Mouse (Mus musculus) embryo, embryonic 10.5 days (tissue): ENCODE measurements at regions not wholly inside any gene's neighbourhood (a gene's known extent, or its start where the extent isn't known, plus 50 kb on each side); places are given as distances from the start of the nearest gene placed in this dataset.
"Not testable (repeated sequence)": the region's sequence is repeated elsewhere in the genome, so short reads cannot be mapped to it uniquely, and the experiment has no call there.

Source experiments
- DNase-seq: peaks from one replicate; pipeline ENCODE4 v3.0.0-alpha.2; 2015; ENCODE audit warnings: low spot score

DNA sequence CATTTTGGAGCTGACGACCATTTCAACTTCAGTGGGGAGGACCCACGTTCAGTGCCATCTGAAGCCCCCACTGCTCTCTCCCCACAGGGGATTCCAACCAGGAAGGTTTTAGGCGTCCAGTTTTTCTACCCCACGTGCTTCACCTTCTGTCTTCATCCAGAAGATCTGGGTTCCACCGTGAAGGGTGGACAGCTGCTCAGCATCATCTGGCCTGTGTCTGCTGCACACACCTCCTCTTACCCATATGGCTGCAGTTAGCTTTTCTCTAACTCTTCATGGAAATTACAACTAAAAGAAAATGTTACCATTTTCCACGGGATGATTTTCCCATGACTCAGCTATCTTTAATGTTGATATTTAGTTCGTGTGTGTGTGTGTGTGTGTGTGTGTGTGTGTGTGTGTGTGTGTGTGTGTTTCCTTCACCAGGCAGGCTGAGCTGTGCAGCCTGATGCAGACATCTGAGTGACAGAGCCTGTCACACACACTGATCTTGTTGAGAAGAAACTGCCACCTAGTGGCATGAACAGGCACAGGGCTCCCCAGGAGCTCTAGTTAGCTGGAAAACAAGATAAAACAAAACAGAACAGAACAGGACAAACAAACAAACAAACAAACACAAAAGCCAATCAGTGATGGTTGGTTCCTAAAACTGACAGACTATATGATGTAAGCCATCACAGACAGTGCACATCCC is 107.5 kb upstream of the Rasgrp1 start:
- DNase-seq, result peak; percentile 52

DNA sequence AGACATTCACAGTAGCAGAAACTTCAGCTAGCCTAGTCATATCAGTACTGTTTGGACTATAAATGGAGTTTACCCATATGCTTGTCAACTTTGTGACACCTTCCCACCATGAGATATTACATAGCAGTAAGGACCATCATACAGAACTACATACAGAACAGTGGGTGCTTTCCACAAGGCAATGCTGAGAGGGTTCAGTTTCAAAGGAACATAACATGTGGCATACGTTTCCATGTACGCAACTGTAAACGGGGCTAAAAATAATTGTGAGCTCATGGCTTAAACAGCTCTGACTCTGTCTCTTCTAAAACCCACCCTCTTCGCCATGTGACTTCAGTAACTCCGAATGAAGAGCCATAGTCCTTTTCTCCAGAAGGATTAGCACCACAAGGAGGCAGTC is 109.0 kb upstream of the Rasgrp1 start:
- DNase-seq, result no peak

DNA sequence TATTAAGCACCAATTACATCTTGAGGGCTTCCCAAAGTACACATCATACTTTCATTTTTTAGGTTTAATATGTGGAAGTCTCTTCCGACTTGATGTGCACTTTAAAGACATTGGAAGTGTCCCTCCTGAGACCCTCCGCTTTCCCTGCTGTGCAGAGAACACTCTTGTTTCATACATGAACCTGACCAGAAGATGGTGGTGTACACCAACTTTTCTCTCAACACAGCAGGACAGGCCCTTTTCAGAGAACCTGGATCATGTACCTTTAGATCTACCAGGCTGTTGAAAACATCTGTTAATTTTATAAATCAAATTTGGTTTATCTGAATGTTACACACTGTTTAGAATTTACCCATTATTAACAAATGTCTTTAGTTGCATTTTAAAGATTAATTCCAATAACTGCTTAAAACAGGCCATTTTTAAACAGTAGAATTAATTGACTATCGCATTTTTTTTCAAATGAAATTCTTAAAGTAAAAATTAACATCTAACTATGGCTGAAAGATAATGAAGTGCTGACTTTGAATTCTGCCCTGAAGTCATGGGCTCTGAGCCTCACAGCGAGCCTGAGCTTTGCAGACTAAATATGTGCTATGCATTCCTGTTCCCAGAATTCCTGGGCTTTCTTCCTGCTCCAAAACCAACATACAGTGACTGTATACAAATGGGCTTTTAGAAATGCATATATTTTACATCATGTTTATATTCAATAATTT is 112.4 kb upstream of the Rasgrp1 start:
- DNase-seq, result peak; percentile 37

DNA sequence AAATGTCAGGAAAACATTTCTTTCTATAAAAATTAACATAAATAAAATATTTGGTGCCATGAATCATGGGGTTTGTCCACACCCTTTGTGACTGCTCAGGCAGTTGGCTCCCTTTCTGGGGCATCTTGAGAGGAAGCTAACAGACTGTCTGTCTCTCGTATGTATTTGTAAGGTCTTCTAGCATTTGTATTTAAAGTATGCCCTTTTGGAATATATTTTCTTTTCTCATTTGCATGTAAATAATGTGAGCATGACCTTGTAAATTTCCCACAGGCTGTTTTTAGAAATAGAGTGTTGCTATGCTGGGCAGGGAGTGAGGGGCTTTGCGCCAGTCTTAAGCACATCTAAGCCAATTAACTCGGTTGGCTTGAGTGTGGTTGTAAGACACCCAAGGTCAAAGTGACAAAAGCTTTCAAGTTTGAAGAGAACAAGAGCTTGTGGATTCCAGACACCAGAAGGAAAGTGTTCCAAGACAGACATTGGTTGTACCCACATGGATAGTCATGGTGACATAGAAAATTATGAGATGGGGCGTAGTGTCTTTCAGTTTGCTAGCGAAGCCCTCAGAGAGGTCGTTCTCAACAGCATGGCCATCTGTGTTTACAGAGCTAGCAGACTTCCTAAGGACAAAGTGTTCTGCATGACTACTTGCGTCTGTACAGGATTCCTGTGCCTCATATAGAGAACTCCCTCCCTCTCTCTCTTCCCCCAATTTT is 113.1 kb upstream of the Rasgrp1 start:
- DNase-seq, result peak; percentile 31

DNA sequence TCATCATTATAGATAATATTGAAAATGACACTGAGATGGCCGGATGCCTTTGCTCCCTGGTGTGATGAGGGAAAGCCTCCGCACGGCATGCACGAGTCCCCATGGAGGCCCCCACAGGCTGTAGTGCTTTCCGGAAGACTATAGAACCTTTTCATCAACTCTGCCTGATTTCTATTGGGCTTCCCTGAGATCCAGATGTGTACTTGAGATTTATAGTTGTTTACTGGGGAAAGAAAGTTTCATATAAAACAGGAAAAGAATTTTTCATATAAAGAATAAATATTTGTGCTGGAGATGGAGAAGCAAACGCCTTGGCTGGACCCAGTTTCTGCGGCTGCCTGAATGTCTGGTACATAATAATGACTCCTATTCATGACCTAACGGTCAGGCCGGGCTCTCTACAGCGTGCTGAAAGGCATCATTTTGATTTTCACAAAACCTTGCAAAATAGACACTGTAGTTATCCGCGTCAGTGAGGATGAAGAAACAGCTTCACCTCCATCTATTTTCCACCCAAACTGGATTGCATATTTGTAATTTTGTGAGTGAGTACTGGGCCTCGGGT is 113.7 kb upstream of the Rasgrp1 start:
- no peak for DNase-seq

DNA sequence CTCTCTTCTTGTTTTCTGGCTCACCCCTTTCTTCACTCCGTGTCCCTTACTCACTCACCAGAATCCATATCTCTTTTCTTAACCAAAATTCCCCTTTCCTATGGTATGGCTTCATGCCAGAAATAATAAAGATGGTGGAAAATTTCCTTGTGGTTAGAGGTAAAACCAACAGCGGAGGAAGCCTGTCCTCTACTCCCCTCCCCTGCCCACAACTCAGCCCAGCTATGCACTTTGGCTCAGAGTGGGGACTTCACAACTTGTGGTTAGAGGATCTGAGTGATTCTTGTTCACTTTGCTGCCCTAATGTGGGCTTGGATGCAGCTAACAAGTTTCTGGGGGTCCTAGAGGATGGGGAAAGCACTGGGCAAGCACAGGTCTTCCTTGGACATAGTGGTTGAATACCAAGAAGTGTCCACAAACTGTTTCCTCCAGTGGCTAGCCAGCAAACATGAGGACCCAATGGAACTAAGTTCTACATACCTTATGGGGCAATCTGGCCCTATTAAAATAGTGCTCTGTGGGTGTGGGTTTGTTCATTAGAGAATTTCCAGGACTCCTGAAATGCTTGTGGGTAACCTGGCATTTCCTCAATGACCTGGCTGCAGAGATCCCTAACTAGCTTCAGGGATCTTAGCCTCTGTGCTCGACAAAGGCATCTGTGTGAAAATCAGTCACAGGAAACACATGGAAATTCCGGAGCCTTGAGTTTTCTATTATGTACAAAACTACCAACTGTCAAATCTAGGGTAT is 118.9 kb upstream of the Rasgrp1 start:
- no peak for DNase-seq

DNA sequence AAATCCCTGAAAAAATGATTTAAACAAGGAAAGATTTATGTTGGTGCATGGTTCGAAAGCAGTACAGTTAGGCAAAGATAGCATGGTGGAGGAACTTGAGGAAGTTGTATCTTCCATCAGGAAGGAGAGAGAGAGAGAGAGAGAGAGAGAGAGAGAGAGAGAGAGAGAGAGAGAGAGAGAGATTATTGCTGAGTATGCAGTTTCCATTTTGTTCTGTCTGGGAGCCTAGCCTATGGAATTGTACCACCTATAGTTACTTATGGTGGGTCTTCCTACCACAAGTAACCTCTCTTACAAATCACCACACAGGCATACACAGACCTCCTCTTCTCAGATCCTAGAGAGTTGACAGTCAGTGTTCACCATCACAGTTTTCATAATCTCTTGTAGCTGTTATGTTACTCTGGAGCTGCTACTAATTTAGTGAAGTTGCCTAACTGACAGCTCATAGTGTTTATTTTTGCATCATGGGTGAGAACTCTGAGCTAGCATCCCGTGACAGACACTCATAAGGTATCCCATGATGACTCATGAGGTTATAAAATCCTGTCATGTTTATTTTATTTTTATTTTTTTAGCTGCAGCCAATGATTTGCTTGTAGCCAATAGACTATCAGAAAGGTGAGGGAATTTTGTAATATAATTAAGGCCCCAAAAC is 132.2 kb upstream of the Rasgrp1 start:
- no peak for DNase-seq

DNA sequence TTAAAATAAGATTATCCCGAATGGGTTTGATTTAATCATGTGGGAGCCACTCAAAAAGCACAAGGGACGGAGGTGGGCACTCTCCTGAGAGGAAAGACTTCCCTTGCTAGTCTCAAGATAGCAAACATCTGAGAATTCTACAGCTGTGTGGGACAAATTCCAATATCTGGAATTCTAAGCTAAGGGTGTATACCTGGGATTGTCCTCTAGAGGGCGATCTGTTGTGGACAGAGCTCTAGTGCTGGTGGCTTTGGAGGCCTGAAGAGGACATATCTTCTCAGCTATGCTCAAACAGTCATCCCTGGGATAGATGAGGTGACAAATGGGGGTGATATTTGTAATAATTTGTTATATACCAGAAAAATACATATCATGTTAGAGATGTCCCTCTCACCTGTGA is 132.8 kb upstream of the Rasgrp1 start:
- peak; percentile 48 for DNase-seq

DNA sequence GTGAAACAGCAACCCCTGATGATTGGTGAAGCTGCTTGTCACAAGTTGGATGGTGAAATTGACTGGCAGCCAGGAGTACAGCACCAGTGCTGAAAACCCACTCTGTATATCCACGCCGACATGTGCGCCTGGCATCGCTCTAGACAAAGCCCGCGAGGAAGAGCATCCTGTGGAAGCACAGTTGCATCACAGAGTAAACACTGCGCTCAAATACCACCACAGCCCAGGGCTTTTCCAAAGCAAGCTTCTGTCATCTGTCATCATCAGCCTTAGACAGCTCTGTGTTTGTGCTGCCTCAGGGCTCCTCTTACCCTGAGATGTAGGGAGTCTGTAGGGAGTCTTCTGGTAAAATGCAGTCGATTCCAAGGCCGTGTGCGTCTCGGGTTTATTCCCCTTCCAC is 134.7 kb upstream of the Rasgrp1 start:
- DNase-seq, result not testable (repeated sequence)

DNA sequence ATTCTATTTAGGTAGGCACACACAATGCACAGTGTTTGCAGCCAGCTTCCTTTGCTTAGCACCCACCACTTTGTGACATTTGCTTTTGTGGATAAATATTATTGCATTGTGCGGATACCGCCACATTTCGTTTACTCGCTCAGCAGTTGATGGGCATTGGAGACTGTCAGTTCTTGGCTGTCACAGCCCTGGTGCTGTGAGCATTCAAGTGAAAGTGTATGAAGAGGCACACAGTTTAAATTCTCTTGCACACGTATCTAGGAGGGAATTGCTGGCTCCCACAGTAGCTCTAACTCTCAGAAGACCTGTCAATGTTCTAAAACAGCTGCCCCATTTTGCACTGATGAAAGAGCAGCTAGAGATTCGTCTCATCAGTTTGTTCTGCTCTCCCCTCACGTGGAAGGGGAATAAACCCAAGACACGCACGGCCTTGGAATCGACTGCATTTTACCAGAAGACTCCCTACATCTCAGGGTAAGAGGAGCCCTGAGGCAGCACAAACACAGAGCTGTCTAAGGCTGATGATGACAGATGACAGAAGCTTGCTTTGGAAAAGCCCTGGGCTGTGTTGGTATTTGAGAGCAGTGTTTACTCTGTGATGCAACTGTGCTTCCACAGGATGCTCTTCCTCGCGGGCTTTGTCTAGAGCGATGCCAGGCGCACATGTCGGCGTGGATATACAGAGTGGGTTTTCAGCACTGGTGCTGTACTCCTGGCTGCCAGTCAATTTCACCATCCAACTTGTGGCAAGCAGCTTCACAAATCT is 136.6 kb upstream of the Rasgrp1 start:
- DNase-seq, result not testable (repeated sequence)

DNA sequence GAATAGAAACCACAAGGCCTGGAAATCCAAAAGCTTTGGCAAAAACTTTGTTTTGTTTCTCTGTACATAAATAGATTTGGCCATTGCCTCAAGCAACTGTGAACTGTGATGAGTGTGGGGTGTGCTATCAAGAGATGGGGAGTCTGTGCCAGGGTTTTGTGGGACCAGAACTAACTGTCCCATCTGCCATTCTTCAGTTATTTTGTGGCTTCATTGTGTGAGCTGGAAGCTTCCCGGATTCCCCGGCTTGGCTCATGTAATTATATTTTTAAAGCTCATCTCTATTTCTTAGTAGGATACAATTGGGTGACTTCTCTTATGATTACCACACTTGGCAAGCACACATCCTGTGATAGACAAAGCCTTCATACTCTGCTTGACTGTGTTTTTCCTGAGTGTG is 143.6 kb upstream of the Rasgrp1 start:
- DNase-seq, result no peak

DNA sequence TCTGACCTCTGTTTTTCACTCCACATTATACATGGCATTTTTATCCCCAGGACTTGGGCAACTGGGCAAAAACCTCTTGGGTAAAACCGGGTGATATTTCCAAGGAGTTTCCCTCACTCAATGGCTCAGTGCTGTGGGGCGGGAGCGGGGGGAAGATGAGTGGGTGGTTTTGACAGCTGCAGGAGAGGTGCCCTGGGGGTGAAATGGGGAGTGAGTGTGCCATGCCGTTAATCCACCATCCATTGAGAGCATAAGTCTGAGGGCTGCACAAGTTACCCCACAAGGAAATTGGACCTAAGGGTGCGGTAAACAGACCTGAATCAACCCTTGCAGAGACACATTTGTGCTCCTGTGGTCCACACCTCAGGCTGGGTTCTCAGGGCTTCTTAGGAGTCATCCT is 155.8 kb upstream of the Rasgrp1 start:
- DNase-seq, result no peak

DNA sequence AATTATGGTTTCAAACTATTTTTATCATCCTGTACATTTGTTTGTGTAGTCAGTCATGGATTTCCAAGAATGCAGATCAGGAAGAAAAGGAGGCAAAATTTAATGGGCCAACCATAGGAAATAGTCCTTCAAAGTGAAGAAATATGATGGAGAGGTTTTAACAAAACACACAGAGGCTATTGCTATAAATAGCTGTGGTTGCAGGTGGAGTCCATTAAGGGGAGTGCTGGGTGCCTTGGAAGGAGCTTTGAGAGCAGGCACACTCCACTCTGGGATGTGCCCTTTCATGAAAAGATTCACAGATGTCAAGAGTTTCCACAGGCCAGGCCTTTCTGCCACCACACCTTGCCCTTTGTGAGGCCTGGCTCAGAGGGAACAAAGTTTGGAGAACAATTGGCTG is 159.8 kb upstream of the Rasgrp1 start:
- DNase-seq, result no peak

DNA sequence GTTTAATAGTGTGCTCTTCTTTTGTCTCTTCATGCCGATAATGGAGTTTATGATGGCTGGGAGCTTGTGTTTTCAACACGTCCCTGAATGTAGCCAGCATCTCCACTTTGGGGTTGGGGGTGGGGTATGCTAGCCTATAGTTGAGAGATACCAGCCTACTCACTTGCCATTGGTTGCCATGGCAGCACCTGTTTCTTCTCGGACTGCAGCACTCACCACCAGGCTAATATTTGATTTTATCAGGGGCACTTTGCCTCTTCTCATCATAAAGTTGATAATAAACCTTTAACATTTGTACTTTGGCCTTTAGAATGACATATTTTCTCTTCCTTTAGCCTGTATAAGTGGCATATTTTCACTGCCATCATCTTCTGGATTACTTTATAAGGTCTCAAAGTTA is 168.9 kb upstream of the Rasgrp1 start:
- no peak for DNase-seq

DNA sequence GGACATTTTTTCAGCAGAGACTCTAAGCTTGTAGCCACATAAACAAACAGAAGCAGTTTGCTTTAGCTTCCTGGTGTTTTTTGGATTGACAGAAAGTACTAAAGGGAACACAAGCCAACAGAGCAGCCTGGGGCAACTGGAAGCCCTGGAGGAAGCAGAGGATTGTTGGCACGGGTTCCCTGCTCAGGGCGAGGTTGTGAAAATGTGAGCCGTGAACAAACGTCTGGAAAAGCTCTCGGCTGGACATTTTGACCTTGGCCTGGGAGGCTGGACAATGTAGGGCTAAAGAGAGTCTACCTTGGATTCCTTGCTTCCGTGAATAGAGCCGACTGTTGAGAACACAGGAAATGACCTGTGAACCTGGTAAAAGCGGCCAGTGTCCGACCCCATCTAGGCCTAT is 169.8 kb upstream of the Rasgrp1 start:
- peak; percentile 36 for DNase-seq

DNA sequence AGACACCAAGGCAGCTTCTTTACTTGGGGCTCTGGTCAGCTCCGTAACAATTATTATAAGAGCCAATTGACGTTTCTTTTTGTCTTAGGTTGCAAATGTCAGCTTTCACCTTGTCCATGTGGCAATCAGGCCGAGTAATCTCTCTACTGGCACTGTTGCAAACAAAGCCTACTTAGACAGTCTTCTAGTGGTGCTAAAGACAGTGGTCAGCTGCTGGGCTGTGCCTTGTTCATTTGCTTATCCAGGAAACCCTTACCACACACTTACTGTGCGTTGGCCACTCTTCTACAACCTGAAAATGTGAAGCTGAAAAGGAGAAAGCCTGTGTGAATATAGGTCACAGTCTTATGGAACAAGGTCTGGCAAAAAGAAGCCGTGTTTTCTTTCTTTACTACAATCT is 181.6 kb upstream of the Rasgrp1 start:
- DNase-seq, result no peak

DNA sequence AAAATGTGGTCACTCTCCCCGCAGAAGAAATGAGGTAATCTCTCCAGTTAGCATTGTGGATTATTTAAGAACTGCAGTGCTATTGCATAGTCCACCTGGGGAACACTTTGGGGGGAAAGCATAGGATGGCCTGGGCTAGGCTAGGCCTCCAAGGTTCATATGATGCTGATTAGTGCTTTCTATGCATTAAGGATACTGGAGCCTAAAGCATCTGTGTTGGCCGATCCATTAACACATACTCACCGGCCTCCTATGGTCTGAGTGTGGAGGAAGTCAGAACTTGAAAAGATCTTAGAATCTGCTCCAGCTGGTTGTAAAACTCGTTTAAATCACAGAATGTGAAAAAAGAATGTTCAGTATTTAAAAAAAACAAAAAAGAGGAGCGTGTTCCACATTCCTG is 196.1 kb upstream of the Rasgrp1 start:
- DNase-seq, result no peak

DNA sequence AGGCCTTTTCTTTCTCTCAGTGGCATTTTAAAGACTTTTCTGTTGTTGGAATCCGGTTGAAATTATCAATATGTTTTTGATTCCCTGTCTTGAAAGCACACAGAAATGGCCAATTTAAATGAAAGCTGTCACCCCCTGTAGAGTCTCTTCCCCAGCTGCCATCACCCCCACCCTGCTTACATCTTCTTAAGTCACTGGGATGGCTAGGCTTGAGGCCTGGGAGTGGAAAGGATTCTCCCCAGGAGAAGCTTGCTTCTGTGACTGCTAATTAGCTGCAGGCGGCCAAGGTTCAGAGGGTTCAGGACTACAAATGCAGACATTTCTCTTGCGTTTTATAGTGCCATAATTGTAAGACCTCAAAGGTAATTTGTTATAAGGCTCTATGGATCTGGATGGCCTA is 196.5 kb upstream of the Rasgrp1 start:
- DNase-seq, result peak; percentile 30

DNA sequence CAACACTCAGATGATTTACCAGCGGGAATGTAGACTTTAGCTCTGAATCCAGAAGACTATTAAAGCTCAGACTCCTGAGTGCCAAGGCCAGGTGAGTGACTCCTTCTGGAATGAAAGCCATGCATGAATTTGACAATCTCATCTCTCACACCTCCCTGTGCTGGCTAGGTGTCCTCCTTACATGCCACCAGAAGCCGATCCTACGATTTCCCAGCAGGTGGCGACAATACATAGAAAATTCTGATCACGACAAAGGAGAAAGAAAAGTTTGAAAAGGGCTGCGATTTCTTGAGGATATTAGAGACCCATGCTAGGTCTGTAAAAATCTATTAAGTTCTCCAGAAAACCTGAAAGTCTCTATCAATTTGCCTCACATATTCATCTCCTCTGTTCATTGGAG is 198.7 kb upstream of the Rasgrp1 start:
- peak; percentile 88 for DNase-seq

DNA sequence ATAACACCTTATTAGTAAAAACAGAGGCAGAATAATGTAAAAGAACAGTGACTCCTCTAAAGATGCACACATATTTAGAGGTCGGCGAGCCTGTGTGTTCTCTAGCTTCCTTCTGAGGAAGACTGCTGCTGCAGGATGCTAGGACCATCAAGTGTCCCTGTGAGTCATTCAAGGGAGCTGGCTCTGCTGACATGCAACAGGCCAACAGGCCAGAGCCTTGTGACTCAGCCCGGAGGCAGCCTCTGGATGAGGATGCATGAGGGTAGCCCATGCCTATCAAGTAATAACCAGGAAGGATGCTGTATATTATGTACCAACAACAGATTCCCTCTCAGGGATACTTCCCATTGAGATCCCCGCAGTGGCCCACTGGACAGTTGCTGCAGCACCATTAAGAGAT is 199.5 kb upstream of the Rasgrp1 start:
- DNase-seq, result no peak

DNA sequence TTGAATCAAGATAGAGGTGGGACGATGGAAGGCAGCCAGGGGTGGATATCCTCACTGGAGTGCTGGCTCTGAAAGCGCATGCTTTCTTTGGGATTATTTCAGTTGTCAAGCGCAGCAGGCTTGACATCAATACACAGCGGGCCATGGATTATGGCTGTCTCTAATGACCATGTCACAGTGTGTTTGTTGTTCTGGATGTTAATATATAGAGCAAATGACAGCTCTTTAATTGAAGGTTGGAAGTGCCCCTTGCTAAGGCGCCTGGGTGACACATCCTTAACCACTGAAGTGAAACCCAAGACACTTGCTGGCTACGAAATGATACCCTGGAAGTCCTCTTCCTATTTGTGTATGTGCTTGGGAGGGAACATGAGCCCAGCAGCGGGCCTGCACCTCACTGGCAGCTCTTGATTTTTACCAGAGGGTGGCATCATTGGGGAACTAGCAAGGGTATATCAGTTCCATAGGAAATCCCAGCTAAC is 200.5 kb upstream of the Rasgrp1 start:
- peak; percentile 19 for DNase-seq
